23 mouse cellular contexts compared by ENCODE assay signal in the genomic region with DNA sequence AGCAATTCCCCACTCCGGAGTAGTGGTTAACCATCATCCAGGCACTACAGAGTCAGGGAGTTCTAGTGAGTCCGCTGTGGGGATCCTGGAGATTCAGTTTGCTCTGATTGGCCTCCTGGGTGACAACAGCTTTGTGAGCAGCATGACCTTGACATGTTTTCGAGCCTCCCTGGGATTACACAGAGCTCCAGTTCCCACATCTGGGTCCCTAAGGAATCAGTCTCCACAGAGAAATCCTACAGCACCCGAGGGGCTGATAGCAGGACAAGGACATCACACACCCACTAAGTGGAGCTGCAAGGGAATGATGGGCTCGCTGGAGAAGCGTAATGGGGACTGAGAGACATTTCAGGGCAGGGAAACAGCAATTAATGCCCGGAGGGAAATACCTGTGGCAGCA.
"Had no signal": no experiment of that assay in that cellular context is flagged by ENCODE, and none has a peak within 500 bp of the region (broad histone marks: within the 10 kb centered on the region; RNA-seq: fewer than 3 reads in every experiment).

No protein-coding gene starts in this region.

- H3K27ac ChIP-seq: gastrocnemius, adult 2 months; heart, adult 2 months; hindbrain, embryonic 12.5 days; intestine, embryonic 15.5 days; layer of hippocampus, adult 2 months; left cerebral cortex, adult 2 months; limb, embryonic 10.5 days; limb, embryonic 12.5 days had no signal

- ATAC-seq: hindbrain, embryonic 16.5 days; inflammation-experienced regulatory T-cells, adult 6 months; intestine, embryonic 15.5 days; intestine, postnatal 0 days had no signal

- H3K9me3 ChIP-seq: heart, embryonic 12.5 days; hindbrain, embryonic 10.5 days; hindbrain, embryonic 12.5 days; intestine, embryonic 15.5 days; limb, embryonic 10.5 days; limb, embryonic 12.5 days had no signal

- DNase-seq: gastrocnemius, adult 2 months; gastrocnemius, postnatal 10 days; gastrocnemius, postnatal 25 days; heart, postnatal 4 days; kidney, adult 18-20 months; kidney, adult 8-10 months; kidney, postnatal 10 days; kidney, postnatal 25 days; kidney, postnatal 4 days; liver had no signal

- H3K4me3 ChIP-seq: gastrocnemius, adult 2 months; heart, adult 2 months; heart, embryonic 12.5 days; hindbrain, embryonic 10.5 days; hindbrain, embryonic 12.5 days; intestine, embryonic 15.5 days; layer of hippocampus, adult 2 months; left cerebral cortex, adult 2 months; limb, embryonic 10.5 days; limb, embryonic 12.5 days had no signal

- H3K4me2 ChIP-seq: heart, embryonic 12.5 days; hindbrain, embryonic 12.5 days; intestine, embryonic 15.5 days; limb, embryonic 12.5 days; liver, embryonic 11.5 days had no signal

- H3K9ac ChIP-seq: heart, embryonic 12.5 days; hindbrain, embryonic 12.5 days; intestine, embryonic 15.5 days; limb, embryonic 12.5 days had no signal

- H3K36me3 ChIP-seq: heart, embryonic 12.5 days; hindbrain, embryonic 10.5 days; hindbrain, embryonic 12.5 days; intestine, embryonic 15.5 days; limb, embryonic 10.5 days; limb, embryonic 12.5 days had no signal

- H3K27me3 ChIP-seq: intestine, embryonic 15.5 days; limb, embryonic 12.5 days had no signal
